Mouse (Mus musculus) kidney, postnatal 36 days (tissue): ENCODE data around the gene Pex26.

Source experiments
- DNase-seq, 2 experiments: peaks; one replicate each; pipeline ENCODE4 v3.0.0; 2021 to 2022; ENCODE audit warnings: mixed read lengths in 2 of 2

Gene Pex26

GRCm38 (mm10) chr6:121210149-121210925 is 26.9 kb downstream of the Pex26 start, which contains the start of gene Tuba8:
TSS of gene Tuba8 (plus strand) at chr6:121210696.
- peak; percentile 44 to 45 for DNase-seq

GRCm38 (mm10) chr6:121210926-121211289 is 27.4 kb downstream of the Pex26 start:
- no peak for DNase-seq

- DNase-seq: peak; percentile 36 to 41
Observed at GRCm38 (mm10) chr6:121211743-121212142, 28.3 kb downstream of the Pex26 start.

GRCm38 (mm10) chr6:121212988-121213387 is 29.5 kb downstream of the Pex26 start:
- DNase-seq: no peak

GRCm38 (mm10) chr6:121214221-121214620 is 30.8 kb downstream of the Pex26 start:
- no peak for DNase-seq

DNA sequence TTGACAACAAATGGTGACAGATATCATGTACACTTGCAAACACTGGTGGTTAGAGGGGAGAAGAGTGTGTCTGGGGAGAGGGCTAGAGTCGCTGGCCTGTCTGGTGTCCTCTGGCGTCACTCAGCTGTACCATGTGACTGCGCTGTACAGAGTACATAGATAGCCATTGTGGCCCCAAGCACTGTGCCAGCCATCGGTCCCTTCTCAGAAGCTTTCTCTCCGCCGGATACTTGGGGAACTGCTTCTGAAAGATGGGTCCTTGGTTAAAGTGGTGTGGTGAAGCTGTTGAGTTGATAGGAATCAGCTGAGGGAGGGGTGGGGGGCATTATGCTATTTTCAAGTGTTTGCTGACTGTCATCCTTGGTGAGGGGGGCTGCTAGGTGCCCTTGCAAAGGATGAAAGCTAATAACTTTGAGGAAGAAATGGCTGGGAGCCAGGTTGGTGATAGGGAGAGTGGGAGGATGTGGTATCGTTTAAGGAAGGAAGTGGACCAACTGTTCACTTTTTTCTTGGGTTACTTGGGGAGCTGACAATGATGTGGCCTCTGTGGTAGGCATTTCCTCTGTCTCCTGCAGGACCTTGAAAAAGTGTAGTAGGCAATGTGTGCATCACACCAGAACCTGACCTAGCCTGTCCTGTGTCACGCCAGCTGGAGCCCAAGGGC is 31.3 kb downstream of the Pex26 start:
- DNase-seq: no peak

- DNase-seq: no peak
Observed at GRCm38 (mm10) chr6:121215336-121215735, 31.9 kb downstream of the Pex26 start.

DNA sequence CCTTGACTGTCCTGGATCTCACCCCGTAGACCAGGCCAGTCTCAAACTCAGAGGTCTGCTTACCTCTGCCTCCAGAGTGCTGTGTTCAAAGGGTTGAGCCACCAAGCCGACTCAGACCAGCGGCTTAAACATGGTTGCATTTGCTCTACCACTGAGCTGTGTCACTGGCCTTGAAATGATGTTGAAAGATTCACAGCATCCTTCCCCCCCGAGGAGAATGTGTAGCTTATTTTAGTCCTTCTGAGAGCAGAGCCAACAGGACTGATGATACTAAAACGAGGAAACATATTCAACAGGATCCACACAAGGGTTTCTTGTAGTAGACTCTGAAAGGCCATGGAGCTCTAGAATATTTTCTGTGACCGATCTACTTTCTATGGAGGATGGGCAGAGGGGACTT is 32.4 kb downstream of the Pex26 start:
- no peak for DNase-seq

DNA sequence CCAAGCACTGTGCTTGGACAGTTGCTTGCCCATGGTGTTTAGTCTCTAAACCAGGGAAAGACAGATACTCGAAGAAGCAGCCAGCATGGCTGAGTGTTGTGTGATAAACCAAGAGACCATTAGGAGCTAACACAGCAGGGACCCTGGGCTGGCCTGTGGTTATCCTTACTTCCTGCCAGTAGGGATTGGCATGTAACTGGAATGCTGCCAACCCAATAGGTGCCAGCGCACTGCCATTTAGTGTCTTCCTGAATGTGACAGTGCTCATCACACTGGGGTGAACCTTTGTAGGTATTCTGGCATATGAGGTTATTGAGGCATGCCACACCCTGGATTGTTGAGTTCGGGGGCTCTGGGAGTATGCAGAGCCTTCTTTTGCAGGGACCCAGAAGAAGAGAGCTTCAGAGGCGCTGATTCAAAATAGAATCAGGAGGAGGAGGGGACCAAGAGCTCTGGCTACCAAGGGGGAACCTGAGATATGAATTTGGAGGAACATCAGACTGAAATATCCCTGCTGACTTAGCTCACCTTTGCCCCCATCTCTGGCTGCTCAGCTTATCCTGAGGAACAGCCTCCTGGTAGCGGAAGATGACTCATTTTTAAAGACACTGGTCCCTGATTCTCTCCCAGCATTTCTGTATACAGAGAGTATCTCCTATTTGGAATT is 33.3 kb downstream of the Pex26 start:
- DNase-seq: no peak

GRCm38 (mm10) chr6:121218002-121218401 is 34.5 kb downstream of the Pex26 start:
- DNase-seq: no peak

DNA sequence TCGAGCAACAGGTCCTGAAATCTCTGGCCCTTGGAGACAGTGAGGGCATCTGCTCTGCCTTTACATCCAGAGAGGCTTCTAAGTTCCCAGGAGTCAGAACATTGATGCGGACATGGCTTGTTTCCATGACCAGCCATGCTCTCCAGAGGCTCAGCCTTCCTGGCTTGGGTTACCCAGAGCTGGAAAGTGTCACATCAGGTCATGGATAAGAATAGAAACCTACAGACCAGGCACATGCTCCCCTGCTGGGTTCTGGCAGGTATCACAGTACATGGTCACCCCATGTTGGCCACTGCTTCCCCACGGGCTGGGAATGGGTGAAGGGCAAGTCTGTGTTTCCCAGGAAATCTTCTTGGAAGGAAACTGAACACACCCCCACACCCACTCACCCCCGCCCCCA is 35.9 kb downstream of the Pex26 start:
- DNase-seq: no peak

DNA sequence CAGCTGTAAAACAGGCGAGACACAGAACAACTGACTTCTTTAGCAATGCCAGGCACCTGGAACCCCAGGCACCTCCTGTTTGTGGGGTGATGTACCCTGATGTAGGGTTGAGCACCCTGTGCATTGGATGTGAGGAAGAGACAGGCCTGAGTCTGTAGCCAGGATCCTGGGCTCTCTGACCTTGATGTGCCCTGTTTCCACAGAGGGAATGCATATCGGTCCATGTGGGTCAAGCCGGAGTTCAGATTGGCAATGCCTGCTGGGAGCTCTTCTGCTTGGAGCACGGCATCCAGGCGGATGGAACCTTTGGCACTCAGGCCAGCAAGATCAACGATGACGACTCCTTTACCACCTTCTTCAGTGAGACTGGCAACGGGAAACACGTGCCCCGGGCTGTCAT is 36.7 kb downstream of the Pex26 start:
- DNase-seq: no peak

GRCm38 (mm10) chr6:121221876-121222597 is 38.6 kb downstream of the Pex26 start:
- no peak for DNase-seq

DNA sequence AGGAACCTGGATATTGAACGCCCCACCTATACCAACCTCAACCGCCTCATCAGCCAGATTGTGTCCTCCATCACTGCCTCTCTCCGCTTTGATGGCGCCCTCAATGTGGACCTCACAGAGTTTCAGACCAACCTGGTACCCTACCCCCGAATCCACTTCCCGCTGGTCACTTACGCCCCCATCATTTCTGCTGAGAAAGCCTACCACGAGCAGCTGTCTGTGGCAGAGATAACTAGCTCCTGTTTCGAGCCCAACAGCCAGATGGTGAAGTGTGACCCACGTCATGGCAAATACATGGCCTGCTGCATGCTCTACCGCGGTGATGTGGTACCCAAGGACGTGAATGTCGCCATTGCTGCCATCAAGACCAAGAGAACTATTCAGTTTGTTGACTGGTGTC is 39.5 kb downstream of the Pex26 start:
- no peak for DNase-seq

- DNase-seq: no peak
Observed at GRCm38 (mm10) chr6:121224067-121224466, 40.6 kb downstream of the Pex26 start.

DNA sequence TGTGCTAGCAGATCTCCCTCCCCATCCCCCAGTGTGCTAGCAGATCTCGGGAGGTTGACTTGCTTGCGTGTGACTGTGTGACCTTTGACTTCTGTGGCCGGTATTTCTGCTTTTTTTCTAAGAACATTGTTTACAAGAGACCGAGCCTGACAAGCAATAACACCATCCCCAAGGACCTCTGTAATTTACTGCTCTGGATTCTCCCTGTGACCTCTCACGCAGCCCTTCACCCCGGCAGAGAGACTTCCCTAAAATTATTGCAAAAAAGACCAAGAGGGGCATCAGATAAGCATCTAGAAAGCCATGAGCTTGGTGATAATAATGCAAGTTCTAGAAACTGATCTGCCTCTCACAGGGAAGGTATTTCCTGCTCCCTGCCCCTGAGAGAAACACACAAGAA is 41.5 kb downstream of the Pex26 start:
- peak; percentile 47 to 61 for DNase-seq

- DNase-seq: no peak
Observed at GRCm38 (mm10) chr6:121226043-121226442, 42.6 kb downstream of the Pex26 start.

GRCm38 (mm10) chr6:121226744-121227143 is 43.3 kb downstream of the Pex26 start:
- DNase-seq: no peak

DNA sequence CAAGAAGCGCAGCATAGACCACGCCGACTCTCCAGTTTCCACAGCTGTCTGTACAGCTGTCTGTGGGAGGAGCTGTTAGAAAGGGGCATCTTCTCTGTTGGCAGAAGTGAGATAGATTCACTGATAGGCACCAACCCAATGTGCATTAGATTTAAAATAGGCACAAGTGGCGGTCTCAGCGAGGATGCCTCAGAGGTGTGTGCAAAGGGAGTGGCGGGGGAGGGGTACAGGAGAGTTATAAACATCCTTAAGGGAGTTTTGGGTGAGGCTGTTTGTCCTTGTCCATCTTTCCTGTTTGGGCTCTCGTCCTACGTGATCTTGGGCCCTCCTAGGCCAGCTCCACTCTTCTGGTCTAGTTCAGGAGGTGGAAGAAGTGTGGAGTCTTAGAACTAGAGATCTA is 45.0 kb downstream of the Pex26 start:
- no peak for DNase-seq

- DNase-seq: no peak
Observed at GRCm38 (mm10) chr6:121232652-121233051, 49.2 kb downstream of the Pex26 start.

DNA sequence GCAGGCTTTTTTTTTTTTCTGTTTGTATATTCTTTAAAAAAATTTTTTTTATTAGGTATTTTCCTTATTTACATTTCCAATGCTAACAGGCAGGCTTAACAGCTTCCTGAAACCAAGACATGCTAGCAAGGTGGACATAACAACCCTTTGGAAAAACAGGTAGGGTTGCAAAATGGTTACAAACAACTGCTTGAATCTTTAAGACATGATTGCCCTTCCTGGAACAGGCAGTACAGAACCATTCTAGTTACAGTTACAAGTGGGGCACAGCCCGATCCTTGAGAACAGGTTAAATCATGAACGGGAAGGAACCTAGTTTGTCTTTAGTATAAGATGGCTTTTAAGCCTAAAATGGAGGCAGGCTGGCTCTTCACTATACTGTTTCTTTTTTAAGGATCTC is 52.9 kb downstream of the Pex26 start:
- no peak for DNase-seq

DNA sequence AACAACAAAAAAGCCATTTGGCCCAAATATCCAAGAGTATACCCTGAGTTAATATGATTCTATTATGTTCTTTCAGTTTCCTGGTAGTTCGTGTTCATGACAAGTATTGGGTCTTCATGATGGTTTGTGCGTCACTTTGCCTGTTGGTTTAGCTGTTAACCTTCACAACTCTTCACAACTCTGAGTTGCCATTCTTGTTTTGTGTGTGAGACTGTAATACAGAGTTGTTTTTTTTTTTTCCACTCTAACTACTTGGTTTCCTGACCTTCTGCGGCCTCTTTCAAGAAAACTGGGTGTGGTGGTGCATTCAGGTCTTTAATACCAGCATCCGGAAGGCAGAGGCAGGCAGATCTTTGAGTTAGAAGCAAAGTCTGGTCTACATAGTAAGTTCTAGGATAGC is 54.7 kb downstream of the Pex26 start:
- no peak for DNase-seq

- no peak for DNase-seq
Observed at GRCm38 (mm10) chr6:121241780-121242179, 58.3 kb downstream of the Pex26 start.
